Mouse (Mus musculus) ovary, adult 10 weeks (tissue): Measurements from ENCODE around the gene Sox3. TPM values are rescaled to one million over a fixed set of nuclear protein-coding genes. Genes with fewer than 3 reads are reported as not detected.

Experiments
- polyA plus RNA-seq: library from polyadenylated mRNA; stranded (reverse); fragments of 350-450 nt; fragmentation: Illumina TruSeq; extraction: RNeasy Lipid Tissue Mini Kit (QIAGEN cat#74804); gene quantifications from one replicate; pipeline ENCODE4 v1.2.3, GENCODE M21; 2014

Sox3 gene
- not detected for polyA plus RNA-seq

DNA sequence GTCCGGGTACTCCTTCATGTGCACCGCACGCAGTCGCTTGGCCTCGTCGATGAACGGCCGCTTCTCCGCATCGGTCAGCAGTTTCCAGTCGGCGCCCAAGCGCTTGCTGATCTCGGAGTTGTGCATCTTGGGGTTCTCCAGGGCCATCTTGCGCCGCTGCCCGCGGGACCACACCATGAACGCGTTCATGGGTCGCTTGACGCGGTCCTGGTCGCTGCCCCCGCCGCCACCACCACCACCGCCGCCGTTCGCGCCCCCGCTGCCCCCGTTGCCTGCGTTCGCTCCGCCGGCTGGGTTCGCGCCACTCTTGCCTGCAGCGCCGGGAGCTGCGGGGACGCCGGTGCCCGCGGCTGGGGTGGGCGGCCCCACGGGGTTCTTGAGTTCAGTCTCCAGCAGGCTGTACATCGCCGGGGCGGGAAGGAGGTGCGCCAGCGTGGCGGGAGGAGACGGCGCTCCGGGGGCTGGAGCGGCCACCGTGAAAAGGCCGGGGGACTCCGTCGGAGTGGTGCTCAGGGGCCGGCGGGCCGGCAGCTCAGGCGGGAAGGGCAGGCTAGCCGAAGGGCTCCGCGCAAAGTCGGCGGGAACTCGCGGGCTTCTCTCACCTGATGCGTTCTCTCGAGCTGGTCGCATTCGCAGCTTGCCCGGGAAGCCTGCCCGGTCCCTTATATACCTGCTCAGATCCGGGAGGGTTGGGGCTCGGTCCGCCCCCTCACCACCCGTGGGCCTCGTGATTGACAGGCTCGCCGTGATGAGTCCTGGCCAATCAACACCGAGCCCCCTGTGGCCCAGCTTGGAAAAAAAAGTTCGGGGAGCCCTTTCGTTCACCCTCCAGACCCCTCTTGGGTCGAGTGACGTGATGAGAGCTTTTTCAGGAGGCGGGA, at the start of gene Sox3:
Gene Sox3 (minus strand): TSS at position 630 of the 881 bp plus-strand sequence.

